15 mouse cellular contexts compared by ENCODE assay signal in the genomic region with DNA sequence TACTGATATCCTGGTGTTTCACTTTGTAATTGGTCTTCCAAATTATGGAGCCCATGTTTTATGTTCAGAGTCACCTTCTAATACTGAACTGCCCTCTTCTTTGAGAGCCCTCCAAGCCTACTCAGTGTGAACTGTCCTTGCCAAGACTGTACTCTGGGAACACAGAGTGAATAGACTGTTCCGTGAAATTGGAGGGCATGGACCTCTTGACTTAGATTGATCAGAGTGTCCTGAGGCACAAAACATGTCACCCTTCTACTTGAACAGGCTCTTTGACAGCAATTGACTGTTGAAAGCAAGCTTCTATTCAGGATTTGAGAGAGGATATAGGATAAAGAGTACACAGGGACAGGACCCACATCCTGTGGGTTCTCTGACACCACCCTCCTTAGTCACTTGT.
A peak's percentile ranks its signal among the peaks of the same experiment; 100 is the strongest.
DNase-seq lines count a peak whose midpoint lies in the region; ATAC-seq and TF ChIP-seq lines count a peak whose summit lies in the region.
"Had no signal": no experiment of that assay in that cellular context is flagged by ENCODE, and none has a peak within 500 bp of the region (broad histone marks: within the 10 kb centered on the region; RNA-seq: fewer than 3 reads in every experiment).

No protein-coding gene starts in this region.

- no peak overlapping the region for H3K4me2 ChIP-seq in intestine, embryonic 16.5 days (ENCODE audit: low read depth, low read length)
- H3K4me2 ChIP-seq in intestine, postnatal 0 days (replicated peaks; ENCODE audit: low read depth): no peak overlapping the region
- H3K4me2 ChIP-seq: embryonic facial prominence, embryonic 13.5 days; forebrain, embryonic 13.5 days; heart, embryonic 12.5 days; intestine, embryonic 15.5 days had no signal

- WGBS in intestine, embryonic 16.5 days: 83% methylated on average over 1 of the region's 1 CpGs
- 77% methylated on average over 1 of the region's 1 CpGs for whole genome bisulfite sequencing in intestine, postnatal 0 days

- no peaks in the 10 kb centered on the region for H3K9me3 ChIP-seq in intestine, embryonic 16.5 days (ENCODE audit: control insufficient read depth, low read length)
- no peaks in the 10 kb centered on the region for H3K9me3 ChIP-seq in intestine, postnatal 0 days (ENCODE audit: control insufficient read depth)
- H3K9me3 ChIP-seq: embryonic facial prominence, embryonic 13.5 days; forebrain, embryonic 13.5 days; heart, embryonic 12.5 days; intestine, embryonic 15.5 days had no signal

- no peaks in the 10 kb centered on the region for H3K36me3 ChIP-seq in intestine, embryonic 16.5 days (ENCODE audit: control insufficient read depth, insufficient read depth, low read length)
- no peaks in the 10 kb centered on the region for H3K36me3 ChIP-seq in intestine, postnatal 0 days (ENCODE audit: control insufficient read depth, insufficient read depth)
- H3K36me3 ChIP-seq: embryonic facial prominence, embryonic 13.5 days; heart, embryonic 12.5 days; intestine, embryonic 15.5 days had no signal

- intact Hi-C loops in left cerebral cortex, adult 2 months (cut with DNase I): no loop called here

- peak; percentile 4 for DNase-seq in heart, adult 8-10 months (ENCODE audit: low spot score)
- DNase-seq in heart, postnatal 4 days: no peak
- peak; percentile 1 for DNase-seq in embryo, embryonic 10.5 days (ENCODE audit: low spot score)
- peak; percentile 1 for DNase-seq in embryo, embryonic 11 days
- no peak for DNase-seq in left cerebral cortex, adult 2 months (ENCODE audit: extremely low spot score in 1 of 2, low spot score in 2 of 2)
- DNase-seq: adrenal gland, adult 2 months; adrenal gland, postnatal 25 days; gastrocnemius, adult 2 months; gastrocnemius, postnatal 25 days had no signal

- no peak overlapping the region for H3K27ac ChIP-seq in intestine, embryonic 16.5 days (ENCODE audit: low read length)
- H3K27ac ChIP-seq in intestine, postnatal 0 days (ENCODE audit: low read depth, low read length): no peak overlapping the region
- no peak overlapping the region for H3K27ac ChIP-seq in left cerebral cortex, adult 2 months
- H3K27ac ChIP-seq: embryonic facial prominence, embryonic 13.5 days; forebrain, embryonic 13.5 days; gastrocnemius, adult 2 months; intestine, embryonic 15.5 days had no signal

- H3K27me3 ChIP-seq in intestine, embryonic 16.5 days (replicated peaks; ENCODE audit: control insufficient read depth, insufficient read depth, low read length): no peaks in the 10 kb centered on the region
- no peaks in the 10 kb centered on the region for H3K27me3 ChIP-seq in intestine, postnatal 0 days (replicated peaks; ENCODE audit: control insufficient read depth, insufficient read depth, low read length)
- H3K27me3 ChIP-seq: heart, embryonic 12.5 days; intestine, embryonic 15.5 days had no signal

- no peaks in the 10 kb centered on the region for H3K4me1 ChIP-seq in intestine, embryonic 16.5 days (ENCODE audit: control insufficient read depth, insufficient read depth, low read length)
- no peaks in the 10 kb centered on the region for H3K4me1 ChIP-seq in intestine, postnatal 0 days (replicated peaks; ENCODE audit: control insufficient read depth, insufficient read depth, low read length)
- H3K4me1 ChIP-seq: embryonic facial prominence, embryonic 13.5 days; forebrain, embryonic 13.5 days; heart, embryonic 12.5 days; intestine, embryonic 15.5 days had no signal

- 0 out of 2 replicates have a peak, but pooled peaks have one; percentile 13 for ATAC-seq in intestine, embryonic 16.5 days
- no peak for ATAC-seq in intestine, postnatal 0 days
- ATAC-seq: forebrain, embryonic 13.5 days had no signal

- no peak for TF ChIP-seq CTCF in intestine, postnatal 0 days (IDR thresholded peaks at IDR 0.05; ENCODE audit: low read depth)
- no peak for TF ChIP-seq CTCF in left cerebral cortex, adult 2 months (IDR thresholded peaks at IDR 0.05)

- no peak overlapping the region for H3K4me3 ChIP-seq in intestine, embryonic 16.5 days (ENCODE audit: low read length)
- no peak overlapping the region for H3K4me3 ChIP-seq in intestine, postnatal 0 days (ENCODE audit: low read depth, low read length)
- H3K4me3 ChIP-seq in left cerebral cortex, adult 2 months: no peak overlapping the region
- H3K4me3 ChIP-seq: embryonic facial prominence, embryonic 13.5 days; forebrain, embryonic 13.5 days; gastrocnemius, adult 2 months; heart, embryonic 12.5 days; intestine, embryonic 15.5 days had no signal

- H3K9ac ChIP-seq in intestine, embryonic 16.5 days (ENCODE audit: low read depth, low read length): no peak overlapping the region
- H3K9ac ChIP-seq in intestine, postnatal 0 days (ENCODE audit: low read depth, low read length): no peak overlapping the region
- H3K9ac ChIP-seq: embryonic facial prominence, embryonic 13.5 days; forebrain, embryonic 13.5 days; heart, embryonic 12.5 days; intestine, embryonic 15.5 days had no signal

Comparison
In these comparisons a context has a peak if more than half of its experiments do, and no peak if none do; other contexts are left out.
1. DNase-seq: peak in heart, adult 8-10 months (single experiment), embryo, embryonic 10.5 days (single experiment) and embryo, embryonic 11 days (single experiment); none in heart, postnatal 4 days (single experiment) and left cerebral cortex, adult 2 months (0 of 2).